Mouse (Mus musculus) liver, embryonic 11.5 days (tissue): ENCODE results near the gene Gm8439. TPM values are rescaled to one million over a fixed set of nuclear protein-coding genes. Genes with fewer than 3 reads are reported as not detected.

Experiments
- ATAC-seq: fragments of 200-750 bp; cut with Nextera tagmentation; replicated peaks from 2 replicates; pipeline ENCODE4 v1.8.0; 2017; ENCODE audit warnings: moderate number of reproducible peaks, mild to moderate bottlenecking, moderate TSS enrichment, moderate library complexity; ENCODE audit not compliant: low FRiP score
- DNase-seq: peaks from one replicate; pipeline ENCODE4 v3.0.0-alpha.2; 2017; ENCODE audit warnings: low spot score
- H3K27ac ChIP-seq: fragments of 300-500 bp; sonication (generic); 2 replicates; pipeline ENCODE4 v1.5.1; 2014; ENCODE audit warnings: mild to moderate bottlenecking, low read depth, low read length, control low read depth
- H3K27me3 ChIP-seq: fragments of 300-500 bp; sonication (generic); replicated peaks from 2 replicates; pipeline ENCODE4 v1.6.1; 2014; ENCODE audit warnings: low read length, mixed read lengths; ENCODE audit not compliant: control insufficient read depth, insufficient read depth
- H3K36me3 ChIP-seq: fragments of 300-500 bp; sonication (generic); 2 replicates; pipeline ENCODE4 v1.6.1; 2014; ENCODE audit warnings: mild to moderate bottlenecking, low read length, moderate library complexity, mixed read lengths; ENCODE audit not compliant: control insufficient read depth, insufficient read depth
- H3K4me1 ChIP-seq: fragments of 300-500 bp; sonication (generic); replicated peaks from 2 replicates; pipeline ENCODE4 v1.6.1; 2014; ENCODE audit warnings: low read length, mixed read lengths; ENCODE audit not compliant: control insufficient read depth, insufficient read depth
- H3K4me2 ChIP-seq: fragments of 300-500 bp; sonication (generic); 2 replicates; pipeline ENCODE4 v1.6.1; 2014; ENCODE audit warnings: mild to moderate bottlenecking, control low read depth, moderate library complexity
- H3K4me3 ChIP-seq: fragments of 300-500 bp; sonication (generic); 2 replicates; pipeline ENCODE4 v1.5.1; 2014; ENCODE audit warnings: low read depth, low read length, control low read depth
- H3K9ac ChIP-seq: fragments of 300-500 bp; sonication (generic); 2 replicates; pipeline ENCODE4 v1.6.1; 2014; ENCODE audit warnings: low read depth, low read length, control low read depth
- H3K9me3 ChIP-seq: fragments of 300-500 bp; sonication (generic); 2 replicates; pipeline ENCODE4 v1.6.1; 2016; ENCODE audit warnings: low read length, inconsistent platforms, mixed read lengths; ENCODE audit not compliant: control insufficient read depth
- WGBS: fragments of 180-500 bp; shearing (Covaris S2); extraction: QIAGEN DNeasy Blood & Tissue Kit; methylation state at CpG from one replicate; pipeline ENCODE4 v1.1.7; 2014; 5-methylcytosine and 5-hydroxymethylcytosine counted together
- polyA plus RNA-seq: library from polyadenylated mRNA; unstranded; fragments of >200 nt; fragmentation: Nextera tagmentation; extraction: Ambion mirVana; gene quantifications from 2 replicates; pipeline ENCODE4 v1.2.1, GENCODE M21; 2014

The Gm8439 gene
- polyA plus RNA-seq, 1 experiment from 2014 or later: not detected

DNA sequence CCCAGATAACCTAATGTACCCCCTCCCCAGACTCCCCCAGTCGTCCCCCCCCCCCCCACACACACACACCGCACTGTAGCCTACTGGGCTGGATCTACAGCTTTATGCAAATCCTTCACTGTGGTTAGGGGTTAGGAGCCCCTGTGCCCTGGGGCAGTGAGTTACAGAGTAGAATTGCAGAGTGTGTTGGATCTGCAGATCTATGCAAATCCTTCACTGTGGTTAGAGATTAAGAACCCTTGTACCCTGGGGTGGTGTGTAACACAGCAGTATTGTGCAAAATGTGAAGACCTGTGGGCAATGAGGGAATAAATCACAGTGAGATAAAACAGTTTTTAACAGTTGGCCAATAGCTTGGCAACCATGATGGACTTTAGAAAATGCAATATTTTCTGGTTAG lies 10.4 kb downstream of the Gm8439 start:
- Histone ChIP-seq H3K4me1 (peaks cover 9% of the 10 kb centered on the region), H3K27me3 (no peaks in the 10 kb centered on the region), H3K9ac (no peak overlapping the region), H3K4me3 (no peak overlapping the region), H3K9me3 (no peaks in the 10 kb centered on the region), H3K4me2 (no peak overlapping the region), H3K36me3 (no peaks in the 10 kb centered on the region), H3K27ac (no peak overlapping the region)
- ATAC-seq: 0 out of 2 replicates have a peak, but pooled peaks have one; percentile 19
- 34% methylated on average over 2 of the region's 2 CpGs for WGBS
- no peak for DNase-seq

DNA sequence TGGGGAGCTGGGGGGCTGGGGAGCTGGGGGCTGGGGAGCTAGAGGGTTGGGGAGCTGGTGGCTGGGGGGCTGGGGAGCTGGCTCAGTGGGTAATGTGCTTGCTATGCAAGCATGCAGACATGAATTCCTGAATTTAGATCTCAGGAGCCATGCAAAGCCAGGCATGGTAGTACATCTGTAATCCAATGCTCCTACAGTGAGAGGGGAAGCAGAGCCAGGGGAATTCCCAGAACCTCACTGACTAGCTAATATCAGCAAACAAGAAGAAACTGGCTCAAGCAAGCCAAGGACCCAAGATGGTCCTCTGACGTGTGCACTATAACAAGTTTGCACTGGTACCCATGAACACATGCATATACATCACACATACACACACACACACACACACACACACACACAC lies 13.2 kb downstream of the Gm8439 start:
- Histone ChIP-seq H3K27me3 (no peaks in the 10 kb centered on the region), H3K27ac (no peak overlapping the region), H3K4me1 (peaks cover 9% of the 10 kb centered on the region), H3K36me3 (no peaks in the 10 kb centered on the region), H3K9me3 (no peaks in the 10 kb centered on the region), H3K4me2 (no peak overlapping the region), H3K4me3 (no peak overlapping the region), H3K9ac (no peak overlapping the region)
- no peak for ATAC-seq
- DNase-seq: no peak
- WGBS: 89% methylated on average over 1 of the region's 1 CpGs

DNA sequence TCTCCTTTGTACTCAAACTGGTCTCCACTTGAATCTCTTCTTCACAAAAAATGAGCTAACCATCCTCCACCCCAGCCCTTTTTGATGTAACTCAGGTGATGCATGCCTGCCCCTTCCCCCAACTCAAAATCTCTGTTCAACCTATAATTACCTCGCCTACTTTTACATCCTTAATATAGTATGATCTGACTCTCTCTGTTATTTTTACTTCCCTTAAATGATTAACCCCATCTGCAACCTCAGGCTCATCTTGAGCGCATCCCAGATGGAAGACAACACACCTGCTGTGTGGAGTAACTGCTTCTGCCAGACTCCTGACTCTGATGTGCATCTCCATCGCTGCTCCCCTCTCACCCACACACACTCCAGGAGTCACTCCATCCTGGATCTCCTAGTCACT lies 14.1 kb downstream of the Gm8439 start:
- no peak overlapping the region for H3K4me3 ChIP-seq
- no peak overlapping the region for H3K9ac ChIP-seq
- H3K27me3 ChIP-seq: no peaks in the 10 kb centered on the region
- H3K9me3 ChIP-seq: no peaks in the 10 kb centered on the region
- no peaks in the 10 kb centered on the region for H3K36me3 ChIP-seq
- ATAC-seq: no peak
- no peak for DNase-seq
- no peak overlapping the region for H3K27ac ChIP-seq
- 77% methylated on average over 3 of the region's 3 CpGs for WGBS
- peaks cover 9% of the 10 kb centered on the region for H3K4me1 ChIP-seq
- H3K4me2 ChIP-seq: no peak overlapping the region

DNA sequence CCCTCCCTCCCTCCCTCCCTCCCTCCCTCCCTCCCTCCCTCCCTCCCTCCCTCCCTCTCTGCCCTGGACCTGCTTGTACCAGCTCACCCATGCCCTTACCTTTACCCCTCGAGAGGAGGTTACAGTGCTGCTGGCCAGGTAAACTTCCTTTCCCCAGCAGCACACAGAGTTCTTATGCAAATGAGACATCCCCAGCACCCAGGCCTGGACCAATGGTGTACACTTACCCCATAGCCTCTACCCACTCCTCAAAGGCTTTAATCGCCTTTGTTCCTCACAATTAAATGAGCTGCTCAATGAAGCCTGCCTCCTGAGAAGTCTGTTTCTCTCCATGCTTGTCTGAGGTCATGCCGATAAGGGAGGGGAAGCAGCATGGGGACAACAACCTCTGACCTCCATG lies 18.4 kb downstream of the Gm8439 start:
- H3K4me3 ChIP-seq: no peak overlapping the region
- no peaks in the 10 kb centered on the region for H3K27me3 ChIP-seq
- H3K4me1 ChIP-seq: peaks cover under 1% of the 10 kb centered on the region; the same call in 1 of the 2 replicates
- ATAC-seq (no peak), DNase-seq (no peak)
- no peak overlapping the region for H3K27ac ChIP-seq
- H3K4me2 ChIP-seq: no peak overlapping the region
- H3K9me3 ChIP-seq: no peaks in the 10 kb centered on the region
- H3K36me3 ChIP-seq: no peaks in the 10 kb centered on the region
- H3K9ac ChIP-seq: no peak overlapping the region
- WGBS: 57% methylated on average over 2 of the region's 3 CpGs

DNA sequence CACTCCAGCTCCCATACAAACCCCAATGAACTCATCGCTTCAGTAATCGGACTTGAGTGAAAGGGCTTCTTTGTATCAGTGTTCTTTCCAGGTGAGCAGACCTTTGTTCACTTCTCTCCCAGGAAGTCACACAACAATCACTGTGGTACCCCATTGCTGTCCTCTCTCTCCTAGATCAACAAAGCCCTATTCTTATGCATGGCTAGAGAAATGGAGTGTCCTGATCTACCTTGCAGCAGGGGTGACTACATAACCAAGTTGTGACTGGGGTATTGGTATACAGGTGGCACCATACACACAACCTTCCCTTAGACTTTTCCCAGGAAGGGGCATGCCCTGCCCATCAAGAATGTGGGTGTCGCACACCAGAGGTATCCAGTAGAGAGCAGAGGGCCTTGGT lies 22.5 kb downstream of the Gm8439 start:
- Histone ChIP-seq H3K27ac (no peak overlapping the region), H3K9me3 (no peaks in the 10 kb centered on the region), H3K4me1 (peaks cover 29% of the 10 kb centered on the region), H3K36me3 (no peaks in the 10 kb centered on the region), H3K4me2 (no peak overlapping the region), H3K27me3 (no peaks in the 10 kb centered on the region), H3K9ac (no peak overlapping the region), H3K4me3 (no peak overlapping the region)
- ATAC-seq (no peak), DNase-seq (no peak)
- 88% methylated on average over 3 of the region's 3 CpGs for WGBS

DNA sequence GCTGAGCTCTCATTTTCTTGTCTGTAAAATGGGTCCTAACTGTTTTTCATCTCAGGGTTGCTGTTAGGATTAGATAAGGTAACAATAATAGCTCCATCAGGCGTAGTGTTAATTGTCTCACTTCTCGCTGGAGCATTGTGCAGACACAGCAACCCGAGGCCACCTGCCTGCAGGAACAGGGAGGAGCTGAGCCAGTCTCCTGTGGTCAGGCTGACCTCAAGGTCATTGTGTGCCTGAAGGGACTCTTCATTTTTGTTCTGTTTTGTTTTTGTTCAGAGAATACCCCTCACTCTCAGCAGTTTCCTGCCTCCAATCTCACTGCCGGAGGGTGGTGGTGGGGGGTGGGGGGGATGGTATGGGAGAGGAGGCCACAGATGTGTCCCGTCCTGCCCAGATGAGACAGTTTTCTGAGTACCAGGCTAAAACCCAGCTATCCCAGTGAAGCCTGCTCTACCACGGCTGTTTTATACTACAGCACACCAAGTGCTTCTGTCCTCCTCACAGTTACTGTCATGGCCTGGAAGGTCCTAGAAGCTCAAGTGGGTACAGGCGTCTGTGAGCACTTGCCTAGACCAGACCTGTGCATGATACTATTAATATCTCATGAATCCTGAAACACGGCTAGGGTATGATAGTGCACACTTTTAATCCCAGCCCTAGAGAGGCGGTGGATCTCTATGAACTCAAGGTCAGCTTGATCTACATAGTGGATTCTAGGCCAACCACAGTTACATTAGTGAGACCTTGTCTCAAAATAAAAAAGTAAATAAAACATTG lies 23.9 kb downstream of the Gm8439 start:
- DNase-seq: no peak
- Histone ChIP-seq H3K4me3 (no peak overlapping the region), H3K9me3 (no peaks in the 10 kb centered on the region), H3K27ac (peak overlapping the region; percentile 63; the same call in 1 of the 2 replicates), H3K4me2 (no peak overlapping the region), H3K36me3 (no peaks in the 10 kb centered on the region), H3K9ac (0 out of 2 replicates have a peak overlapping the region, but pooled peaks have one; percentile 22), H3K27me3 (no peaks in the 10 kb centered on the region), H3K4me1 (peaks cover 32% of the 10 kb centered on the region)
- WGBS: 35% methylated on average over 9 of the region's 9 CpGs
- 0 out of 2 replicates have a peak, but pooled peaks have one; percentile 19 for ATAC-seq

DNA sequence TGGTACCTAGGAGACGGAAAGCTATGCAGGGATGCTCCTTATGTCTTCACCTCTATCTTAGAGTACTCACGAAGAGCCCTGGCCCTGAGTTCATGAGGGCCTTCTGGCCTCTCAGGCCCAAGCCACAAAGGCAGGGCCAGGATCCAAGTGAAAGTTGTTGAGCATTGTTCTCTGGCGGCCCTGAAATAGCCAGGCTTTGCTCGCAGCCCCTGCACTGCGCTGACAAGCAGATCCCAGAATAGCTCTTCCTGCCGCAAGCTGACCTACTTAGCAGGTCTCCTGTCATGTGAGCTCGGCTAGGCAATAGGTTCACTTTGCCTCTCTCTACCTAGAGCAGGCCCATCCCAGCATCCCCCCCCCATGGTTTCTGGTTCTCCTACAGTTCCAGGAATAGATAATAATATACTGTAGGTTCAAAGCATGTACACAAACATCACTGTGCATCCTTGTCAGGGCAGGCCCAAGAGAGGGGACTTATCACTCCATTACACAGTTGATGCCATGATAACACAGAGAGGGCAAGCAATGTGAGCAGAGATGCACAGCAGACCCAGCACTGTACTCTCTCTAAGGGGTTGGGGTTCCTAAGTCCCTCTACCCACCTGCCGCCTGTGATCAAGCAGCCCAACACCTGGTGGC lies 25.3 kb downstream of the Gm8439 start:
- Histone ChIP-seq H3K36me3 (no peaks in the 10 kb centered on the region), H3K4me1 (peaks cover 32% of the 10 kb centered on the region), H3K4me3 (no peak overlapping the region), H3K27ac (peak overlapping the region; percentile 6; the same call in 1 of the 2 replicates), H3K27me3 (no peaks in the 10 kb centered on the region), H3K4me2 (no peak overlapping the region), H3K9me3 (no peaks in the 10 kb centered on the region), H3K9ac (no peak overlapping the region)
- WGBS: 58% methylated on average over 8 of the region's 8 CpGs
- no peak for DNase-seq
- peak; percentile 66 for ATAC-seq

DNA sequence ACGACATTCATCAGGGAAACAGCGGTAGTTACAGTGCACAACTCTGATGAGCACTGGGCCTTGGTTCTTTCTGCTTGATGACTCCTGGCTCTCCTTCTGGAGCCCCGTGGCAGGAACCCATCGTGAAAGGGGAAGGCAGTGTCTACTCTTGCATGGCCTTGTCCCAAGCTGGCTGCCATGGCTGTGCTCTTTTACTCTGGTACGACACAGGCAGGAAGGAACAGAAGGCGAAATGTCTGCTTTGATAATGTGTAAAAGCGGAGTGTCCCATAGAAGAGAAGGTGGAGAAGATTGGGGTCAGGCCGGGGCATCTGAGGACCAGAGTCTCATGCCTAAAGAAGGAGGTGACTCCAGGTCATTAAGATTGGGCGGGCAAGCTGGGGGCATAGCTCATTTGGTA lies 26.1 kb downstream of the Gm8439 start:
- Histone ChIP-seq H3K9me3 (no peaks in the 10 kb centered on the region), H3K27me3 (no peaks in the 10 kb centered on the region), H3K4me2 (no peak overlapping the region), H3K9ac (no peak overlapping the region), H3K4me1 (peaks cover 39% of the 10 kb centered on the region), H3K4me3 (no peak overlapping the region), H3K36me3 (no peaks in the 10 kb centered on the region), H3K27ac (no peak overlapping the region)
- 67% methylated on average over 9 of the region's 9 CpGs for WGBS
- DNase-seq (no peak), ATAC-seq (no peak)
